Mouse (Mus musculus) left cerebral cortex, adult 9 months (tissue): ENCODE results near the gene Mcu.

Source experiments
- DNase-seq, 2 experiments: peaks; one replicate each; pipeline ENCODE4 v3.0.0; 2022; ENCODE audit warnings: low spot score in 2 of 2

Mcu gene

GRCm38 (mm10) chr10:59494044-59494443 lies 122.4 kb downstream of the Mcu start:
- peak in 1 of 2 experiments; percentile 26 for DNase-seq

GRCm38 (mm10) chr10:59490920-59491319 lies 125.6 kb downstream of the Mcu start:
- DNase-seq = no peak

GRCm38 (mm10) chr10:59489411-59489810 lies 127.1 kb downstream of the Mcu start:
- no peak for DNase-seq

- no peak for DNase-seq
Observed at GRCm38 (mm10) chr10:59487351-59487750, 129.1 kb downstream of the Mcu start.

GRCm38 (mm10) chr10:59484318-59484717 lies 132.2 kb downstream of the Mcu start:
- DNase-seq = no peak

GRCm38 (mm10) chr10:59481381-59481780 lies 135.1 kb downstream of the Mcu start:
- DNase-seq = no peak

GRCm38 (mm10) chr10:59470451-59470850 lies 146.0 kb downstream of the Mcu start:
- peak in 1 of 2 experiments; percentile 42 for DNase-seq

GRCm38 (mm10) chr10:59467297-59467696 lies 149.2 kb downstream of the Mcu start:
- DNase-seq = no peak

GRCm38 (mm10) chr10:59466626-59467025 lies 149.9 kb downstream of the Mcu start:
- DNase-seq = no peak

- no peak for DNase-seq
Observed at GRCm38 (mm10) chr10:59465546-59465945, 150.9 kb downstream of the Mcu start.

GRCm38 (mm10) chr10:59462307-59462706 lies 154.2 kb downstream of the Mcu start:
- DNase-seq = no peak

GRCm38 (mm10) chr10:59459767-59460166 lies 156.7 kb downstream of the Mcu start:
- peak in 1 of 2 experiments; percentile 66 for DNase-seq

GRCm38 (mm10) chr10:59454631-59455030 lies 161.9 kb downstream of the Mcu start:
- DNase-seq = no peak

- DNase-seq = peak in 1 of 2 experiments; percentile 18
Observed at GRCm38 (mm10) chr10:59451839-59452238, 164.7 kb downstream of the Mcu start.

GRCm38 (mm10) chr10:59447546-59447945 lies 168.9 kb downstream of the Mcu start:
- peak; percentile 45 to 49 for DNase-seq

- peak in 1 of 2 experiments; percentile 26 for DNase-seq
Observed at GRCm38 (mm10) chr10:59446911-59447437, 169.5 kb downstream of the Mcu start.

GRCm38 (mm10) chr10:59444635-59445034 lies 171.9 kb downstream of the Mcu start:
- DNase-seq = no peak

GRCm38 (mm10) chr10:59444106-59444505 lies 172.4 kb downstream of the Mcu start:
- DNase-seq = no peak

- no peak for DNase-seq
Observed at GRCm38 (mm10) chr10:59443212-59443611, 173.3 kb downstream of the Mcu start.

- no peak for DNase-seq
Observed at GRCm38 (mm10) chr10:59441735-59442134, 174.8 kb downstream of the Mcu start, which contains the start of gene Oit3. Gene Oit3, minus strand, starts transcription at chr10:59441778.

GRCm38 (mm10) chr10:59440177-59440576 lies 176.3 kb downstream of the Mcu start:
- no peak for DNase-seq

- no peak for DNase-seq
Observed at GRCm38 (mm10) chr10:59439508-59439931, 177.0 kb downstream of the Mcu start.

GRCm38 (mm10) chr10:59438651-59439050 lies 177.8 kb downstream of the Mcu start:
- no peak for DNase-seq

- DNase-seq = no peak
Observed at GRCm38 (mm10) chr10:59435746-59436145, 180.7 kb downstream of the Mcu start.
